Mouse (Mus musculus): ENCODE data around the gene Eif3c. TPM values are rescaled to one million over a fixed set of nuclear protein-coding genes. Genes with fewer than 3 reads are reported as not detected.

The Eif3c gene
- total RNA-seq, 4 experiments from 2014 or later: 166 to 196 (median 174) TPM

DNA sequence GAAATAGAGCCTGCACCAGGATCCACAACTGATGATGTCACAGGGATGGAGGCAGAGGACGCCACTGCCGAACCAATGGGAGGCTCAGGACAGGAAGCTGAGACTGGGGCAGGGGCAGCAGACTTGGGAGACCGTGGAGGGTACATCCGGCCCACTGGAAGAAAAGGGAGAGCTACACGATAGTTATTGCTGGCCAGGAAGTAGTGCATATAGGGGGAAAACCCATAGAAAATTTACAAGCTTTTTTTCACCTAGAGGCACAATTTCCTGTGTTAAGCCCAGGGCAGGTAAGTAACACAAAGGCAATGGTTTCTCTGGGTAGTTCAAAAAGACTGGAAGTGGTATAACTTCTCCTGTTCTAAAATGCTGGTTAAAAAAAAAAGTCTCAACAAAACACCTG is 69.7 kb downstream of the Eif3c start:
- no peak for DNase-seq (ENCODE audit: low spot score in 2 of 2)

Small RNAs within 50 kb of the gene (microRNA-seq; reads per million reads assigned to microRNA genes)
- 5.3 to 5.7 reads per million in 2 experiments for gene Mir7059

Other genes with a start within 250 kb of the Eif3c start
- 1 to 10 TPM in 3 of 4 experiments, under 1 TPM in 1; 0.98 to 2.5 (median 1.7) TPM for gene Lat, start 196.8 kb downstream of the Eif3c start, total RNA-seq (2022)
- 100 to 1,000 TPM in 1 of 4 experiments, 10 to 100 TPM in 3; 84.2 to 104 (median 93.7) TPM for gene Spns1, start 189.0 kb downstream of the Eif3c start, total RNA-seq (2022)
- gene Nfatc2ip, start 169.7 kb downstream of the Eif3c start, total RNA-seq (2022): 1 to 10 TPM; 5.2 to 8.0 (median 6.2) TPM
- not detected for gene Cd19, start 151.5 kb downstream of the Eif3c start, total RNA-seq (2022)
- 10 to 100 TPM; 15.6 to 22.1 (median 17.1) TPM for gene Rabep2, start 137.7 kb downstream of the Eif3c start, total RNA-seq (2022)
- 1 to 10 TPM in 3 of 4 experiments, under 1 TPM in 1; 0.99 to 5.6 (median 1.2) TPM for gene Atp2a1, start 103.3 kb downstream of the Eif3c start, total RNA-seq (2022)
- gene Sh2b1, start 91.0 kb downstream of the Eif3c start, total RNA-seq (2022): 10 to 100 TPM; 66.0 to 70.3 (median 67.3) TPM
- gene Tufm, start 79.0 kb downstream of the Eif3c start, total RNA-seq (2022): 10 to 100 TPM; 68.9 to 84.1 (median 80.1) TPM
- 100 to 1,000 TPM; 113 to 133 (median 125) TPM for gene Atxn2l, start 63.0 kb downstream of the Eif3c start, total RNA-seq (2022)
- 1 to 10 TPM in 2 of 4 experiments, under 1 TPM in 2; 0.41 to 3.3 (median 1.6) TPM for gene Apobr, start 18.5 kb upstream of the Eif3c start, total RNA-seq (2022)
- 10 to 100 TPM; 31.7 to 46.5 (median 42.0) TPM for gene Cln3, start 19.4 kb upstream of the Eif3c start, total RNA-seq (2022)
- not detected for gene Il27, start 28.5 kb upstream of the Eif3c start, total RNA-seq (2022)
- 10 to 100 TPM; 10.4 to 15.3 (median 13.2) TPM for gene Nupr1, start 64.5 kb upstream of the Eif3c start, total RNA-seq (2022)
- 10 to 100 TPM; 21.7 to 34.8 (median 33.7) TPM for gene Sgf29, start 82.9 kb upstream of the Eif3c start, total RNA-seq (2022)
- 10 to 100 TPM in 1 of 4 experiments, 1 to 10 TPM in 3; 6.6 to 13.0 (median 8.6) TPM for gene Sult1a1, start 110.0 kb upstream of the Eif3c start, total RNA-seq (2022)
- gene Bola2, start 129.0 kb upstream of the Eif3c start, total RNA-seq (2022): 100 to 1,000 TPM in 1 of 4 experiments, 10 to 100 TPM in 3; 73.9 to 105 (median 92.5) TPM
- gene Slx1b, start 129.4 kb upstream of the Eif3c start, total RNA-seq (2022): 10 to 100 TPM; 19.7 to 21.0 (median 20.1) TPM
- 100 to 1,000 TPM; 119 to 166 (median 141) TPM for gene Coro1a, start 141.4 kb upstream of the Eif3c start, total RNA-seq (2022)
- gene Mapk3, start 193.2 kb upstream of the Eif3c start, total RNA-seq (2022): 100 to 1,000 TPM; 165 to 197 (median 178) TPM
- 1 to 10 TPM; 4.4 to 7.9 (median 5.0) TPM for gene Gdpd3, start 199.9 kb upstream of the Eif3c start, total RNA-seq (2022)
- 100 to 1,000 TPM; 236 to 283 (median 255) TPM for gene Ypel3, start 210.5 kb upstream of the Eif3c start, total RNA-seq (2022)
- gene Tbx6, start 215.1 kb upstream of the Eif3c start, total RNA-seq (2022): 1 to 10 TPM in 3 of 4 experiments, under 1 TPM in 1; 0.43 to 1.5 (median 1.2) TPM
- gene Ppp4c, start 226.1 kb upstream of the Eif3c start, total RNA-seq (2022): 10 to 100 TPM; 49.5 to 55.7 (median 51.9) TPM
- 10 to 100 TPM; 57.3 to 67.6 (median 62.6) TPM for gene Fam57b, start 231.3 kb upstream of the Eif3c start, total RNA-seq (2022)

All from layer of hippocampus, adult 8-10 months (tissue).